Mouse (Mus musculus): ENCODE data around the gene Tacr2. TPM values are rescaled to one million over a fixed set of nuclear protein-coding genes. Genes with fewer than 3 reads are reported as not detected.

Tacr2 gene
- polyA plus RNA-seq, 2 experiments: not detected

- Histone ChIP-seq H3K27me3 (ENCODE audit: control insufficient read depth, insufficient read depth, low read length) (no peaks in the 10 kb centered on the region), H3K9ac (ENCODE audit: low read depth, low read length, severe bottlenecking) (no peak overlapping the region), H3K4me2 (replicated peaks; ENCODE audit: low read depth, low read length, severe bottlenecking) (no peak overlapping the region), H3K36me3 (ENCODE audit: control insufficient read depth, insufficient read depth, low read length) (peaks cover 49% of the 10 kb centered on the region), H3K4me1 (ENCODE audit: control insufficient read depth, insufficient read depth, low read length) (no peaks in the 10 kb centered on the region), H3K27ac (replicated peaks; ENCODE audit: low read depth, low read length) (0 out of 2 replicates have a peak overlapping the region, but pooled peaks have one; percentile 52), H3K9me3 (ENCODE audit: control insufficient read depth, low read length) (no peaks in the 10 kb centered on the region), H3K4me3 (replicated peaks; ENCODE audit: low read length) (no peak overlapping the region)
- DNase-seq (ENCODE audit: low spot score): no peak
- no peak for TF ChIP-seq POLR2A (IDR thresholded peaks at IDR 0.05; ENCODE audit: borderline replicate concordance, extremely low read depth, insufficient read depth, insufficient read length)
- 81% methylated on average over 4 of the region's 4 CpGs for WGBS
- no peak for ATAC-seq (ENCODE audit: low FRiP score, low read depth)
These were observed 27.4 kb downstream of the Tacr2 start for GRCm38 (mm10) chr10:62279671-62280070.

- Histone ChIP-seq H3K27ac (replicated peaks; ENCODE audit: low read depth, low read length) (no peak overlapping the region), H3K4me2 (replicated peaks; ENCODE audit: low read depth, low read length, severe bottlenecking) (no peak overlapping the region), H3K9me3 (ENCODE audit: control insufficient read depth, low read length) (no peaks in the 10 kb centered on the region), H3K4me1 (ENCODE audit: control insufficient read depth, insufficient read depth, low read length) (no peaks in the 10 kb centered on the region), H3K4me3 (replicated peaks; ENCODE audit: low read length) (no peak overlapping the region), H3K36me3 (ENCODE audit: control insufficient read depth, insufficient read depth, low read length) (peaks cover 61% of the 10 kb centered on the region), H3K9ac (ENCODE audit: low read depth, low read length, severe bottlenecking) (no peak overlapping the region), H3K27me3 (ENCODE audit: control insufficient read depth, insufficient read depth, low read length) (no peaks in the 10 kb centered on the region)
- 55% methylated on average over 9 of the region's 9 CpGs for WGBS
- ATAC-seq (ENCODE audit: low FRiP score, low read depth): no peak
- no peak for DNase-seq (ENCODE audit: low spot score)
- no peak for TF ChIP-seq POLR2A (IDR thresholded peaks at IDR 0.05; ENCODE audit: borderline replicate concordance, extremely low read depth, insufficient read depth, insufficient read length)
These were observed 30.5 kb downstream of the Tacr2 start for GRCm38 (mm10) chr10:62282782-62283181.

GRCm38 (mm10) chr10:62283206-62283792 is 31.1 kb downstream of the Tacr2 start:
- Histone ChIP-seq H3K36me3 (ENCODE audit: control insufficient read depth, insufficient read depth, low read length) (peaks cover 61% of the 10 kb centered on the region), H3K4me2 (replicated peaks; ENCODE audit: low read depth, low read length, severe bottlenecking) (no peak overlapping the region), H3K4me3 (replicated peaks; ENCODE audit: low read length) (no peak overlapping the region), H3K27me3 (ENCODE audit: control insufficient read depth, insufficient read depth, low read length) (no peaks in the 10 kb centered on the region), H3K9me3 (ENCODE audit: control insufficient read depth, low read length) (no peaks in the 10 kb centered on the region), H3K4me1 (ENCODE audit: control insufficient read depth, insufficient read depth, low read length) (no peaks in the 10 kb centered on the region), H3K27ac (replicated peaks; ENCODE audit: low read depth, low read length) (no peak overlapping the region), H3K9ac (ENCODE audit: low read depth, low read length, severe bottlenecking) (no peak overlapping the region)
- TF ChIP-seq POLR2A (IDR thresholded peaks at IDR 0.05; ENCODE audit: borderline replicate concordance, extremely low read depth, insufficient read depth, insufficient read length): no peak
- no peak for ATAC-seq (ENCODE audit: low FRiP score, low read depth)
- 82% methylated on average over 4 of the region's 4 CpGs for WGBS
- DNase-seq (ENCODE audit: low spot score): no peak

GRCm38 (mm10) chr10:62287460-62288124 is 35.4 kb downstream of the Tacr2 start:
- no peaks in the 10 kb centered on the region for H3K9me3 ChIP-seq (ENCODE audit: control insufficient read depth, low read length)
- no peak overlapping the region for H3K9ac ChIP-seq (ENCODE audit: low read depth, low read length, severe bottlenecking)
- no peaks in the 10 kb centered on the region for H3K27me3 ChIP-seq (ENCODE audit: control insufficient read depth, insufficient read depth, low read length)
- H3K4me3 ChIP-seq (replicated peaks; ENCODE audit: low read length): no peak overlapping the region
- ATAC-seq (ENCODE audit: low FRiP score, low read depth) (no peak), DNase-seq (ENCODE audit: low spot score) (no peak)
- TF ChIP-seq POLR2A (IDR thresholded peaks at IDR 0.05; ENCODE audit: borderline replicate concordance, extremely low read depth, insufficient read depth, insufficient read length): no peak
- H3K4me2 ChIP-seq (replicated peaks; ENCODE audit: low read depth, low read length, severe bottlenecking): no peak overlapping the region
- H3K36me3 ChIP-seq (ENCODE audit: control insufficient read depth, insufficient read depth, low read length): peaks cover 67% of the 10 kb centered on the region
- WGBS: 71% methylated on average over 6 of the region's 6 CpGs
- H3K27ac ChIP-seq (replicated peaks; ENCODE audit: low read depth, low read length): no peak overlapping the region
- H3K4me1 ChIP-seq (ENCODE audit: control insufficient read depth, insufficient read depth, low read length): no peaks in the 10 kb centered on the region

GRCm38 (mm10) chr10:62294112-62294511 is 41.9 kb downstream of the Tacr2 start:
- Histone ChIP-seq H3K4me1 (ENCODE audit: control insufficient read depth, insufficient read depth, low read length) (no peaks in the 10 kb centered on the region), H3K4me3 (replicated peaks; ENCODE audit: low read length) (no peak overlapping the region), H3K27me3 (ENCODE audit: control insufficient read depth, insufficient read depth, low read length) (no peaks in the 10 kb centered on the region), H3K9me3 (ENCODE audit: control insufficient read depth, low read length) (no peaks in the 10 kb centered on the region), H3K27ac (replicated peaks; ENCODE audit: low read depth, low read length) (no peak overlapping the region), H3K36me3 (ENCODE audit: control insufficient read depth, insufficient read depth, low read length) (peaks cover 61% of the 10 kb centered on the region), H3K4me2 (replicated peaks; ENCODE audit: low read depth, low read length, severe bottlenecking) (no peak overlapping the region), H3K9ac (ENCODE audit: low read depth, low read length, severe bottlenecking) (no peak overlapping the region)
- 79% methylated on average over 4 of the region's 4 CpGs for WGBS
- ATAC-seq (ENCODE audit: low FRiP score, low read depth): no peak
- DNase-seq (ENCODE audit: low spot score): no peak
- TF ChIP-seq POLR2A (IDR thresholded peaks at IDR 0.05; ENCODE audit: borderline replicate concordance, extremely low read depth, insufficient read depth, insufficient read length): no peak
